Mouse (Mus musculus): ENCODE data around the gene Pdk2. TPM values are rescaled to one million over a fixed set of nuclear protein-coding genes. Genes with fewer than 3 reads are reported as not detected.

Gene Pdk2
- total RNA-seq, 2 experiments from 2014 or later = 5.2 to 21.5 TPM

GRCm38 (mm10) chr11:95007418-95007817 lies 33.7 kb downstream of the Pdk2 start:
- no peak for ATAC-seq (replicated peaks; ENCODE audit: low FRiP score, low TSS enrichment, poor library complexity, severe bottlenecking)

- peak; percentile 23; the same call in 1 of the 2 replicates for ATAC-seq (replicated peaks; ENCODE audit: low FRiP score, low TSS enrichment, poor library complexity, severe bottlenecking)
Observed at GRCm38 (mm10) chr11:95006525-95007219, 34.5 kb downstream of the Pdk2 start.

GRCm38 (mm10) chr11:95006038-95006437 lies 35.1 kb downstream of the Pdk2 start:
- ATAC-seq (replicated peaks; ENCODE audit: low FRiP score, low TSS enrichment, poor library complexity, severe bottlenecking) = no peak

- no peak for ATAC-seq (replicated peaks; ENCODE audit: low FRiP score, low TSS enrichment, poor library complexity, severe bottlenecking)
Observed at GRCm38 (mm10) chr11:95004937-95005198, 36.3 kb downstream of the Pdk2 start.

- ATAC-seq (replicated peaks; ENCODE audit: low FRiP score, low TSS enrichment, poor library complexity, severe bottlenecking) = no peak
Observed at GRCm38 (mm10) chr11:95004136-95004936, 36.8 kb downstream of the Pdk2 start.

- ATAC-seq (replicated peaks; ENCODE audit: low FRiP score, low TSS enrichment, poor library complexity, severe bottlenecking) = no peak
Observed at GRCm38 (mm10) chr11:95002705-95003104, 38.4 kb downstream of the Pdk2 start.

- ATAC-seq (replicated peaks; ENCODE audit: low FRiP score, low TSS enrichment, poor library complexity, severe bottlenecking) = no peak
Observed at GRCm38 (mm10) chr11:95001584-95002347, 39.4 kb downstream of the Pdk2 start.

GRCm38 (mm10) chr11:95001058-95001457 lies 40.1 kb downstream of the Pdk2 start:
- ATAC-seq (replicated peaks; ENCODE audit: low FRiP score, low TSS enrichment, poor library complexity, severe bottlenecking) = peak; percentile 13; the same call in 1 of the 2 replicates

GRCm38 (mm10) chr11:95000548-95000947 lies 40.6 kb downstream of the Pdk2 start:
- ATAC-seq (replicated peaks; ENCODE audit: low FRiP score, low TSS enrichment, poor library complexity, severe bottlenecking) = 0 out of 2 replicates have a peak, but pooled peaks have one; percentile 0

GRCm38 (mm10) chr11:95000128-95000527 lies 41.0 kb downstream of the Pdk2 start:
- no peak for ATAC-seq (replicated peaks; ENCODE audit: low FRiP score, low TSS enrichment, poor library complexity, severe bottlenecking)

- peak; percentile 11; the same call in 1 of the 2 replicates for ATAC-seq (replicated peaks; ENCODE audit: low FRiP score, low TSS enrichment, poor library complexity, severe bottlenecking)
Observed at GRCm38 (mm10) chr11:94998041-94998531, 43.1 kb downstream of the Pdk2 start.

GRCm38 (mm10) chr11:94997596-94997995 lies 43.6 kb downstream of the Pdk2 start:
- ATAC-seq (replicated peaks; ENCODE audit: low FRiP score, low TSS enrichment, poor library complexity, severe bottlenecking) = peak; percentile 85

GRCm38 (mm10) chr11:94996984-94997383 lies 44.2 kb downstream of the Pdk2 start:
- ATAC-seq (replicated peaks; ENCODE audit: low FRiP score, low TSS enrichment, poor library complexity, severe bottlenecking) = no peak

- no peak for ATAC-seq (replicated peaks; ENCODE audit: low FRiP score, low TSS enrichment, poor library complexity, severe bottlenecking)
Observed at GRCm38 (mm10) chr11:94996101-94996500, 45.1 kb downstream of the Pdk2 start.

GRCm38 (mm10) chr11:94994947-94995772 lies 46.0 kb downstream of the Pdk2 start:
- ATAC-seq (replicated peaks; ENCODE audit: low FRiP score, low TSS enrichment, poor library complexity, severe bottlenecking) = no peak

GRCm38 (mm10) chr11:94994208-94994814 lies 46.8 kb downstream of the Pdk2 start:
- no peak for ATAC-seq (replicated peaks; ENCODE audit: low FRiP score, low TSS enrichment, poor library complexity, severe bottlenecking)

- ATAC-seq (replicated peaks; ENCODE audit: low FRiP score, low TSS enrichment, poor library complexity, severe bottlenecking) = no peak
Observed at GRCm38 (mm10) chr11:94992754-94993606, 48.2 kb downstream of the Pdk2 start.

GRCm38 (mm10) chr11:94992480-94992753 lies 48.7 kb downstream of the Pdk2 start:
- ATAC-seq (replicated peaks; ENCODE audit: low FRiP score, low TSS enrichment, poor library complexity, severe bottlenecking) = no peak
